Mouse (Mus musculus) heart, adult 2 months (tissue): ENCODE measurements around the gene Tubd1. TPM values are rescaled to one million over a fixed set of nuclear protein-coding genes. Genes with fewer than 3 reads are reported as not detected.

ENCODE experiments used
- DNase-seq, 2 experiments: peaks; one replicate each; pipeline ENCODE4 v3.0.0; 2021
- H3K27ac ChIP-seq: fragments of 200-600 bp; 2 replicates; pipeline ENCODE4 v1.8.1; 2022
- H3K27me3 ChIP-seq: fragments of 200-500 bp; 2 replicates; pipeline ENCODE4 v1.6.1; 2012; ENCODE audit warnings: mild to moderate bottlenecking, low read length, inconsistent platforms, mixed read lengths; ENCODE audit not compliant: control insufficient read depth, insufficient read depth
- H3K36me3 ChIP-seq: fragments of 200-500 bp; 2 replicates; pipeline ENCODE4 v1.6.1; 2012; ENCODE audit warnings: low read length, inconsistent platforms; ENCODE audit not compliant: control insufficient read depth, insufficient read depth
- H3K4me1 ChIP-seq: fragments of 200-500 bp; 2 replicates; pipeline ENCODE4 v1.6.1; 2011; ENCODE audit warnings: low read length; ENCODE audit not compliant: control insufficient read depth, insufficient read depth
- H3K4me3 ChIP-seq: fragments of 200-600 bp; 2 replicates; pipeline ENCODE4 v1.8.1; 2022
- H3K79me2 ChIP-seq: fragments of 200-500 bp; replicated peaks from 2 replicates; pipeline ENCODE4 v1.6.1; 2012; ENCODE audit warnings: mild to moderate bottlenecking, inconsistent platforms, low read length, moderate library complexity, mixed read lengths; ENCODE audit not compliant: control insufficient read depth, insufficient read depth
- H3K9ac ChIP-seq: fragments of 200-500 bp; 2 replicates; pipeline ENCODE4 v1.6.1; 2012; ENCODE audit warnings: low read depth, mild to moderate bottlenecking, control low read depth, inconsistent platforms, low read length, mixed read lengths
- CTCF ChIP-seq: fragments of 200-600 bp; IDR thresholded peaks from 2 replicates; pipeline ENCODE4 v1.8.1; 2022; ENCODE audit warnings: antibody characterized with exemption, mild to moderate bottlenecking, moderate library complexity
- EP300 ChIP-seq: fragments of 200-500 bp; IDR thresholded peaks from 2 replicates; pipeline ENCODE4 v1.6.1; 2011; ENCODE audit warnings: low read depth, low read length, control low read depth; ENCODE audit not compliant: insufficient read depth
- POLR2A ChIP-seq: fragments of 200-500 bp; IDR thresholded peaks from 2 replicates; pipeline ENCODE4 v1.6.1; 2011; ENCODE audit warnings: mild to moderate bottlenecking, low read depth, low read length, control low read depth; ENCODE audit not compliant: insufficient read depth
- WGBS: fragments of 180-500 bp; shearing (Covaris S2); methylation state at CpG from one replicate; pipeline ENCODE4 v1.1.7; 2018; 5-methylcytosine and 5-hydroxymethylcytosine counted together
- intact Hi-C: fragments of 180-260 bp; cut with DNase I; formaldehyde crosslinking; loops from one replicate; pipeline ENCODE4 v1.15.1; 2025
- polyA plus RNA-seq: library from polyadenylated mRNA; depleted of rRNA; stranded (reverse); fragments of >200 nt; gene quantifications from 2 replicates; pipeline ENCODE4 v1.2.3, GENCODE M21; 2012
- total RNA-seq, 2 experiments: library from RNA; stranded (reverse); gene quantifications; 2 replicates each; pipeline ENCODE4 v1.2.3; 2021

The Tubd1 gene
- total and polyA plus RNA-seq, 3 experiments: 4.7 to 6.2 (median 5.7) TPM

DNA sequence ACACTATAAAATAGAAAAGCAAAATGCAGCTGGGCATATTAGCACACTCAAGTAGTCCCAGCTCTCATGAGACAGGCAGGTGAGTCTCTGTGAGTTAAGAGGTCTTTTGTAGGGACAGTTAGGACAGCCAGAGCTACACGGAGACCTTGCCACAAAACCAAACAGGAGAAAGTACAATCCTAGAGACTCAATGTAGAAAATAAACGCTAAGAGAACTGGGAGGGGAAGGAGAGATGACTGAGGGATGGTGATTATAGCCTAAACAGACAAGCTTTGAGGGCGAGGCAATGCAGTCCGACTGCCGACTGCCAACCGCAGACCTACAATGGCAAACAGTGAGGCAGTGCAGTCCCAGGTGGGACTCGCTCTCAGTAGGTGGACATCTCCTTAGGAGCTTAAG lies 43.0 kb downstream of the Tubd1 start:
- Histone ChIP-seq H3K9ac (no peak overlapping the region), H3K4me1 (peaks cover 4% of the 10 kb centered on the region), H3K27me3 (no peaks in the 10 kb centered on the region), H3K4me3 (no peak overlapping the region), H3K79me2 (no peaks in the 10 kb centered on the region), H3K27ac (peak overlapping the region; percentile 87), H3K36me3 (peaks cover 8% of the 10 kb centered on the region)
- intact Hi-C loops: no loop called here
- no peak for DNase-seq
- 54% methylated on average over 7 of the region's 7 CpGs for WGBS
- TF ChIP-seq EP300 (no peak), CTCF (no peak), POLR2A (no peak)

DNA sequence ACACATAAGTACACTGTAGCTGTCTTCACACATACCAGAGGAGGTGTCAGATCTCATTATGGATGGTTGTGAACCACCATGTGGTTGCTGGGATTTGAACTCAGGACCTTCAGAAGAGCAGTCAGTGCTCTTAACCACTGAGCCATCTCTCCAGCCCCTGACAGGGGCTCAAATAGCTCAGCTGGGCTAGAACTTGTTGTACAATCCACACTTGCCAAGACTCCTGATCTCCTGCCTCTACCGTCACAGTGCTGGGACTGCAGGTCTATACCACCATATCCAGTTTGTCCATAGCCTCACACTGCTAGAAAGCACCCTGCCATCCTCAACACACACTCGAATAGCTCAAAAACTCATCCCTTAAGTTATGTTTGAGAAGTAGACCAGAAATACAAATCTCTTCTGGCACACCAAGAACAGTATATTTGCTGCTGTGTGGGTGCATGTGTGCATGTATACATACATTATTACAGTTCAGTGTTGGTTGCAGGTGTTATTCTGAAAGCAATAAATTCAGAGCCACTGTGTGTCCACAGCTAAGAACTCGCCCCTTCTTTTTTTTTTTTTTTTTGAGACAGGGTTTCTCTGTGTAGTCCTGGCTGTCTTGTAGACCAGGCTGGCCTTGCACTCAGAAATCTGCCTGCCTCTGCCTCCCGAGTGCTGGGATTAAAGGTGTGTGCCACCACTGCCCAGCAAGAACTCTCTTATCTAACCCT lies 44.0 kb downstream of the Tubd1 start:
- peaks cover 13% of the 10 kb centered on the region for H3K36me3 ChIP-seq
- no peak for TF ChIP-seq POLR2A
- no peak for TF ChIP-seq EP300
- TF ChIP-seq CTCF: no peak
- no peak overlapping the region for H3K9ac ChIP-seq
- peaks cover 4% of the 10 kb centered on the region for H3K4me1 ChIP-seq
- no peak for DNase-seq
- no peak overlapping the region for H3K4me3 ChIP-seq
- no peaks in the 10 kb centered on the region for H3K79me2 ChIP-seq
- H3K27ac ChIP-seq: no peak overlapping the region
- intact Hi-C loops: no loop called here
- no peaks in the 10 kb centered on the region for H3K27me3 ChIP-seq
- WGBS: 94% methylated on average over 4 of the region's 4 CpGs

DNA sequence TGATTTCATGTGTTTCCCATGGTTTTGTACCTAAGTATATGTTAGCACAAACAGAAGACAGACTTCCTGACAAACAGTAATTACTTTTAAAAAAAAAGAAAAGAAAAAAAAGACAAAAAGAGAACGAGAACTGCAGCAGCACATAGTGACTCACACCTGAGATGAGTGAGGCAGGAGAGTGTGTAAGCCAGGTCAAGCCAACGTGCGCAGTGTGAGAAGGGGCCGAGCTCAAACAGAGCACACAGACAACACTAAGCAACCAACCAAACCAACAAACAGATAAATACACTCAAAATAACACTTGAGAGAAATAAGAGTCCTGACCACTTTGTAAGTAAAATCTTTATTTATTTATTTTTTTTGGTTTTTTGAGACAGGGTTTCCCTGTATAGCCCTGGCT lies 45.3 kb downstream of the Tubd1 start:
- Histone ChIP-seq H3K36me3 (peaks cover 10% of the 10 kb centered on the region), H3K79me2 (no peaks in the 10 kb centered on the region), H3K4me1 (peaks cover 6% of the 10 kb centered on the region), H3K9ac (no peak overlapping the region), H3K27me3 (no peaks in the 10 kb centered on the region), H3K4me3 (no peak overlapping the region), H3K27ac (no peak overlapping the region)
- intact Hi-C loops: no loop called here
- 79% methylated on average over 4 of the region's 4 CpGs for WGBS
- DNase-seq: no peak
- TF ChIP-seq CTCF (no peak), EP300 (no peak)

DNA sequence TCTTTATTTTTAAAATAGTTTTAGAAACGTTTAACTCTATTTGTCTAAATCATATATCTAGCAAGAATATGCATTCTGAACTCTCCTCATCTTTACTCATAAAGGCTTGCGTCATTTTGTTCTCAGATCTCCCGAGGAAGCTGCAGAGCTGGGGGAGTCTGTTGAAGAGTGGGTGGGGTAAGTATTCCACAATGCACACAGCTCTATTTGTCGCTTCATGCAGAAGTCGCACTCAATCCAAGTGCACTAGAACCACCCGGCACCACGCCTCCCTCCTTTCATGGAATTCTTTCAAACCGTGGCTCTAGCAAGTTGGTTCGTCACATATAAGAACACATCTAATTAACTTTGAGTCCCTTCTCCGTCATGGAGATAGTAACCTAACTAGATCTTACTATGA lies 45.8 kb downstream of the Tubd1 start:
- Histone ChIP-seq H3K27me3 (no peaks in the 10 kb centered on the region), H3K9ac (no peak overlapping the region), H3K79me2 (no peaks in the 10 kb centered on the region), H3K4me1 (peaks cover 3% of the 10 kb centered on the region), H3K27ac (no peak overlapping the region), H3K4me3 (no peak overlapping the region), H3K36me3 (peaks cover 5% of the 10 kb centered on the region)
- intact Hi-C loops: no loop called here
- DNase-seq: peak in 1 of 2 experiments; percentile 13
- 83% methylated on average over 10 of the region's 10 CpGs for WGBS
- no peak for TF ChIP-seq EP300
- TF ChIP-seq POLR2A: no peak
- no peak for TF ChIP-seq CTCF

DNA sequence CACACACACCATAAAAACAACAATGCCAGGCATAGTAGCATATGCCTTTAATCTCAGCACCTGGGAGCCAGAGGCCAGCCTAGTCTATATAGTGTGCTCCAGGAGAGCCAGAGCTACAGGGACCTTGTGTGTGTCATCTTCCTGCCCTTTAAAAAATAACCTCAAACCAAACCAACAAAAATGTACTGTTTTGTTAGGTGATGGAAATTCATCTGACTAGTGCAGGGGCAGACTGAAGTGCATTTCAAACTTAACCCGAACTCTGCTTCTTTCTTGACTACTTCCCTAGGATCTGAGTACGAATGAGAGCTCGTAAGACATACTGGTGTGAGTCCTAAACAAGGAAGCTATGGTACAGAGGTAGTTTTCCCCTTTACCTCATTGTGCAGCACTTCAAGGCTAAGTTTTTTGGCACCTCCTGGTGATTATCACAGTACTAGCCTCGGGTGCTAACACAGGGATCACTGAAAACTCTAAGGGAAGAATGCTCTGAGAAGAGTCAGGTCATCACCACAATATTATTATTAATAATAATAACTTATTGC lies 46.6 kb downstream of the Tubd1 start:
- Histone ChIP-seq H3K27me3 (no peaks in the 10 kb centered on the region), H3K36me3 (peaks cover 5% of the 10 kb centered on the region), H3K4me3 (no peak overlapping the region), H3K79me2 (no peaks in the 10 kb centered on the region), H3K9ac (no peak overlapping the region), H3K4me1 (peaks cover 3% of the 10 kb centered on the region), H3K27ac (no peak overlapping the region)
- TF ChIP-seq EP300 (no peak), CTCF (no peak), POLR2A (no peak)
- 80% methylated on average over 4 of the region's 4 CpGs for WGBS
- intact Hi-C loops: no loop called here
- no peak for DNase-seq

DNA sequence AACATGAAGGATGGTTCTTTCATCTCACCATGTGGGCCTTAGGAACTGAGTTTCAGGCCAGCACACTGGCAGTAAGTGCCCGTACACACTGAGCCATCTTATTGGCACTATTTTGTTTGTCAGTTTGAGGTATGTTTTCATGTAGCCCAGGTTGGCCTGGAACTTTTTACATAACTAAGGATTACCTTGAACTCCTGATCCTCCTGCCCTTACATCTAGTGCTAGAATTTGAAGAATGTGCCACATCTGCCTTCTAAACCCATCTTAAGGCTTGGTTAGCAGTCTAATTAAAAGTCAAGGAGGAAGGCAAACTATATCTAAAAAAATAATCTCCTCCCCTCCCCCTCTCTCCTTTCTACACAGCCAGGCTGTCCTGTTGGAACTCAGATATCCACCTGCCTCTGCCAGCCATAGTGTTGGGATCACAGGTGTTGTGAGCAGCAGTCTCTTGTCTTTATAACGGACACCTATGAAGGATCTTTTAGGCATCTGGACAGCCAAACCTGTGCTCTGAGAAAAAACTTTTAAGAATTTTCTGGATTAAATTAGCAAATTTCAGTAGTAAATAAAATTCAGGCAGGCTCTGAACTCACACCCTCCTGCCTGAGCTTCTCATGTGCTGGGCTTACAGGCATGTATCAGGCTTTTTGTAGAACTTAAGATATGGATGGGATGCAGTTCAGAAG lies 47.3 kb downstream of the Tubd1 start:
- intact Hi-C loops: no loop called here
- Histone ChIP-seq H3K79me2 (no peaks in the 10 kb centered on the region), H3K36me3 (peaks cover 5% of the 10 kb centered on the region), H3K4me3 (no peak overlapping the region), H3K4me1 (peaks cover 3% of the 10 kb centered on the region; the same call in 1 of the 2 replicates), H3K27ac (peak overlapping the region; percentile 13), H3K9ac (no peak overlapping the region), H3K27me3 (no peaks in the 10 kb centered on the region)
- WGBS: 85% methylated on average over 2 of the region's 2 CpGs
- TF ChIP-seq EP300 (no peak), POLR2A (no peak), CTCF (no peak)
- peak in 1 of 2 experiments; percentile 4 for DNase-seq
